Mouse (Mus musculus): ENCODE measurements around the gene Tbl1xr1.

DNA sequence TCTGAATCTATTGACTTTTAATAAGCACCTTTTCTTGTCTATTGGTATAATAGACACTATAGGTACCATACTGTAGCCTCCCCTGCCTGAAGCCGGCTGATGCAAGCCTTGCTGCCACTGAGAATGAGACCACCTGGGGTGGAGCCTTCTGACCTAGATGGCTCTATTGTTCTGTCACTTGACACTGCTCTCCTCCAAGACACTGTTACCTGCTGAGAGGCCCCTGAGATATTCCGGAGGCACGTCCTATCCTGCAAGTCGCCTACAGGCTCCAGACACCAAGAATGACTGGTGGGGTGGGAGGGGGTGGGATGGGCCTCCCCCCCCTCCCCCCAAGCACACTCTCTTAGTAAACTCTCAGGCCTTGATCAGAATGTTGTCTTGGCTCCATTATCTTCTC, 38.4 kb upstream of the Tbl1xr1 start:
- TF ChIP-seq POLR2A (IDR thresholded peaks at IDR 0.05; ENCODE audit: low read depth, low read length) (no peak), CTCF (IDR thresholded peaks at IDR 0.05; ENCODE audit: borderline replicate concordance, insufficient read depth, low read length) (no peak)
